Mouse (Mus musculus): ENCODE measurements around the gene Gm37240.
"Not testable (repeated sequence)": the region's sequence is repeated elsewhere in the genome, so short reads cannot be mapped to it uniquely, and the experiment has no call there.

Gm37240 gene

DNA sequence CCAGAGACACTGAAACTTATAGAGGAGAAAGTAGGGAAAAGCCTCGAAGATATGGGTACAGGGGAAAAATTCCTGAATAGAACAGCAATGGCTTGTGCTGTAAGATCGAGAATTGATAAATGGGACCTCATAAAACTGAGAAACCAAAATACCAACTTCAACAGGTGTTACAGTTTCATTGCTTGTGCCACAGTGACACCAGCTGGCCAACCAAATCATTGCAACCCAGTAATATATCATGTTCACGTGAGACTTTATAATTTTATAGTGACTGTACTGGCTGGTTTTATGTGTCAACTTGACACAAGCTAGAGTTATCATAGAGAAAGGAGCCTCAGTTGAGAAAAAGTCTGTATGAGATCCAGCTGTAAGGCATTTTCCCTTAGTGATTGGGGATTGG is 1344.9 kb downstream of the Gm37240 start:
- not testable (repeated sequence) for DNase-seq (ENCODE audit: low spot score in 2 of 2)

GRCm38 (mm10) chr3:84541881-84542280 is 1345.4 kb downstream of the Gm37240 start:
- no peak for DNase-seq (ENCODE audit: low spot score in 2 of 2)

DNA sequence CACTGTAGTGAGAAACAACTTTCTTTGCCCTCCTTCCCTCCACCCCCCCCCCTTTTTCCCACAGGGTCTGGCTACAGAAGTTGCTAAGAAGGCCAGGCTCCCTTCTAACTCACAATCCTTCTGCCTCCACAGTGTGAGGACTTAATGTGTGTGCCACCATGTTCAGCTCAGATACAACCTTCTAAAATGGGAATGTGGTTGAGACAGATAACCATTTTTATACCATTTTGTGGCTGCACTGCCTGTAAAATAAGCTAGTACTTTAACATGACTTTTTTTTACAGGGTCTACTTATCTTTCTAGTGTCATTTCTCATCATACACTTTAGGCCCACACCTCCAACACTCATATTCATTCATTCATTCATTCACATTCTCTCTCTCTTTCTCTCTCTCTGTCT is 1346.7 kb downstream of the Gm37240 start:
- DNase-seq (ENCODE audit: low spot score in 2 of 2) = no peak

DNA sequence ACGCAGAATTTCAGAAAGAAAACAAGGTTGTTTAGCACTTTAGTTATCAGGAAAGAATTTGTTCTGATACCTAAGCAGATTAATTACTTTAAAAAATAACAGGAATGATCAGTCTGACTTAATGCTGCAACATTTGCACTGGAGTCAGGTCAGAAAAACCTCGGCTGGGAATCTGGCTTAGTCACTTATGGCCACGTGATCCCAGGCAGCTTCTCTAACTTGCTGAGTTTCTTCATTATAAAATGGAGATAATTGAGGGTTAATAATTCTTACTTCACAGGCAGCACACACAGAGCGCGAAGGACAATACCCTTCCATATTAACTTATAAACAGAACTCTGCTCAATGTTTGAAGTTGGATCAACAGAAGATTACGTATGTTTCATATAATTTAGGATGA is 1350.3 kb downstream of the Gm37240 start:
- no peak for DNase-seq (ENCODE audit: low spot score in 2 of 2)

GRCm38 (mm10) chr3:84533227-84533626 is 1354.1 kb downstream of the Gm37240 start:
- no peak for DNase-seq (ENCODE audit: low spot score in 2 of 2)

GRCm38 (mm10) chr3:84529021-84529420 is 1358.3 kb downstream of the Gm37240 start:
- no peak for DNase-seq (ENCODE audit: low spot score in 2 of 2)

DNA sequence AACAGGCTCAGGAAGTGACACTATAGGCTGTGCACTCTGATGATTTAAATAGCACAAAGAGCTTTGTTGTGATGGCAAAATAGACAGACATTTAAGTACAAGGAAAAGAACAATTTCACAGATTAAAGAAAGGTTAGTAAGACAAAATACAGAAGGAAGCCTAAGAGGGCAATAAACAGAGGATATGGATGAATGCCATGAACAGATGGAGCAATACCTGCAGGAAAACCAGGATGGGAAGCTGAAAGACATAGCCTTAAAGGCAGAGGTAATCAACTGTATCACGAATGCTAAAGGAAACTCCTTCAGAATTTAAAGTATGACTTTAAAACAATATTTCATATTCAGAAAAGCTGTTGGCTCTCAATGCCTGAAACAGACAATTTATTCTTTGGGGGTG is 1362.4 kb downstream of the Gm37240 start:
- no peak for DNase-seq (ENCODE audit: low spot score in 2 of 2)

- DNase-seq (ENCODE audit: low spot score in 2 of 2) = no peak
Measured at GRCm38 (mm10) chr3:84516163-84516562, 1371.2 kb downstream of the Gm37240 start.

DNA sequence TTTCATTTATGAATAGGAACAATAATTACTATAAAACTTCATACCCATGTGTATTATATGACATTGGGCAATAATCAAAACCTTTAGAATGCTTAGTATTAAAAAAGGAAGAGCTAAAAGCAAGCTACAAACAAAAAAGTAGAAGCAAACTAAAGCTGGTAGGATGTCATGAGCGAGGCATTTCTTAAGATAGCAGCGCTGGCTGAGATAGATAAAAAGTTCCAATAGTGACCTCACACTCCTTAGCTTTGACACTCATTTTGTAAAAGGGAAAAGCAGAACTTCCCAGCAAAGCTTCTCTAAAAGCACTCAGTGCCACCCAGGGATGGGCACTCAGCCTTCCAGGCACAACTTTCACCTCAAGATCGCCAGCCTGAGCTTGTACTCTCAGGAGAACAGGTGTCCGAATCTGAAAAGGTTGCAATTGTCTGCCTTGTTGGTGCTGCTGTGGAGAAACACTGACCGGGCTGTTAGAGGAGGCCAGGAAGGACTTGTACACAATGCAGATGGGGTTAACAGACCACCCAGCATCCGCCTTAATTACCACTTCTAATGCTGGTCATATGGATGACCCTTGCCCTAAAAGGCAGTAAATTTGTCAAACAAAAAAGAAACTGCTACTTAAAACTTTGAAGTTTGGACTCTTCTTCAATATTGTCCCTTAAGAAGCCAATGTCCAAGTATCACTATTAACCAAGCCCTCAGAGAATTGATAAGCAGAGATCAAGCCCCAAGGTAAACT is 1374.4 kb downstream of the Gm37240 start:
- DNase-seq (ENCODE audit: low spot score in 2 of 2) = no peak

DNA sequence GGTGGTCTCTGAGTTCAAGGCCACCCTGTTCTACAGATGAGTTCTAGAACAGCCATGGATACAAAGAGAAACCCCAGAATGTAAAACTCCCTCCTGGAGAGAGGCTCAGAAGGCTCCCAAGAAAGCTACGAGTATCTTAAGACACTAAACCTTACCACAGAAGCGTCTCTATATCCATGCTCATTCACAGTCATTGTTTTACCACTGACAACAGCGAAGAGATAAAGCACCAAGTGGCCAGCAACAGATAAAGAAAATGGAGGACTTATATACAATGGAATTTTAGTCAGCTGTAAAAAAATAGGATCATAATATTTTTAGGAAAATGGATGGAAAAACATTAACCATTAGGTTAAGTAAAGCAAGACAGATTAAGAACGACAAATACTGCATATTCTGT is 1382.1 kb downstream of the Gm37240 start:
- no peak for DNase-seq (ENCODE audit: low spot score in 2 of 2)

- DNase-seq (ENCODE audit: low spot score in 2 of 2) = no peak
Measured at GRCm38 (mm10) chr3:84504291-84504690, 1383.0 kb downstream of the Gm37240 start.

GRCm38 (mm10) chr3:84502101-84502500 is 1385.2 kb downstream of the Gm37240 start:
- no peak for DNase-seq (ENCODE audit: low spot score in 2 of 2)

- no peak for DNase-seq (ENCODE audit: low spot score in 2 of 2)
Measured at GRCm38 (mm10) chr3:84500491-84500890, 1386.8 kb downstream of the Gm37240 start.

- no peak for DNase-seq (ENCODE audit: low spot score in 2 of 2)
Measured at GRCm38 (mm10) chr3:84497718-84498117, 1389.6 kb downstream of the Gm37240 start.

GRCm38 (mm10) chr3:84492657-84493056 is 1394.7 kb downstream of the Gm37240 start:
- DNase-seq (ENCODE audit: low spot score in 2 of 2) = no peak

- no peak for DNase-seq (ENCODE audit: low spot score in 2 of 2)
Measured at GRCm38 (mm10) chr3:84492148-84492547, 1395.2 kb downstream of the Gm37240 start.

DNA sequence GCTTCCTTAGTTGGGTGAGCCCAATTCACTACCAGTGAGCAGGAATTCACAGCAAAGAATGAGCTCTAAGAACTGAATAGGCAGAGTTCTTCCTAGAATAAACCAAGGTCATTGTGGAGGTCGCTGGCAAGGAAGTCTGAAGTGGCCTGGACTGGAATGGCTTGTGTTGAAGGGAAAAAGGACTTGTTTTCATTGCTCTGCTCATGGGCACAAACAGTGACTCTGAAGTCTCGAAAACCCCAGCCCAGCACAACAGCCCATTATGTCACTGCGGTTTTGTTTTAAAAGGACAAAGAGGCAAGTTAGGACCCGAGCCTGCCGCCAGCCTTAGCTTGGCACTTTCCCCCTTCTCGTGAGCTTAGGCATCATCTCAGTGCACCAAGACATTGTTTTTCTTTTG is 1398.6 kb downstream of the Gm37240 start:
- no peak for DNase-seq (ENCODE audit: low spot score in 2 of 2)

- no peak for DNase-seq (ENCODE audit: low spot score in 2 of 2)
Measured at GRCm38 (mm10) chr3:84484891-84485290, 1402.4 kb downstream of the Gm37240 start.

DNA sequence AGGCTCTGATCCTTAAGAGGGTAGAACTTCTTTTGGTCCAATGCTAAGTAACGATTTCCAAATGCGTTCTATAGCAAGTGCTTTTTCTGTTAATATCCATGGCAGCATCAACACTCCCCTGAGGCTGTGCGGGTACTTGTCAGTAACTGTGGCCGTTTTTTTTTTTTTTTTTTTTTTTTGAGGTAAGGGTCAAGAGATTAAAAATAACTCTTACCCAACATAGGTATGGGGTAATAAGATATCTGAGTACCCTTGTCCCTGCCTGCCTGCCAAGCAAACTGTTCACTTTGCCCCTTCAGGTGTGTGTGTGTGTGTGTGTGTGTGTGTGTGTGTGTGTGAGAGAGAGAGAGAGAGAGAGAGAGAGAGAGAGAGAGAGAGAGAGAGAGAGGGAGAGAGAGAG is 1403.0 kb downstream of the Gm37240 start:
- no peak for DNase-seq (ENCODE audit: low spot score in 2 of 2)

DNA sequence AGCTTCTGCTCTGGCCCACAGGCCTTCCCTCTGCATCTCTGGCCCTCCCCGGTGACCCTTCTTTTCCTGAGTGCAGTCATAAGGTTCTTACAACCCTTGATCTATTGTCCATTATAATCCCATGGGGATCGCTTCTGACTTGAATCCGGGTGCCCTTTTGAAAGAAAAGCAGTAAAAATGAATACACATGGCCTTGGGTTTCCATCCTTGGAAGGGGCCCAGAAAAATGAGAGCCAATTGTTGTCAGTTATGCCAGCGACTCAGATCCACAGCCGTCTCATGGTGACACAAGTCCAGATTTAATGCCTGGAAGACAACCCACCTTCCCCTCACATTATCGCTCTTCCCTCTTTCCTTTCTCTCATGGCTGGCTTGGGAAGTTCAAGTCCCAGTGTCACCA is 1405.2 kb downstream of the Gm37240 start:
- DNase-seq (ENCODE audit: low spot score in 2 of 2) = no peak

- peak in 1 of 2 experiments; percentile 39 for DNase-seq (ENCODE audit: low spot score in 2 of 2)
Measured at GRCm38 (mm10) chr3:84481104-84481503, 1406.2 kb downstream of the Gm37240 start.

GRCm38 (mm10) chr3:84480006-84480897 is 1407.1 kb downstream of the Gm37240 start, which contains the start of gene Fhdc1:
Gene Fhdc1, minus strand, starts transcription at chr3:84480429.
- DNase-seq (ENCODE audit: low spot score in 2 of 2) = peak in 1 of 2 experiments; percentile 59
